Mouse (Mus musculus): ENCODE measurements around the gene Xpo6. TPM values are rescaled to one million over a fixed set of nuclear protein-coding genes. Genes with fewer than 3 reads are reported as not detected.

Xpo6 gene
- total and polyA plus RNA-seq, 2 experiments from 2014 or later, result 14.2 to 78.8 TPM

GRCm38 (mm10) chr7:126232345-126233071 is 32.2 kb upstream of the Xpo6 start:
- ATAC-seq (ENCODE audit: insufficient read depth, low read depth), result no peak
- Histone ChIP-seq H3K27me3 (ENCODE audit: control insufficient read depth, insufficient read depth, low read length) (no peaks in the 10 kb centered on the region), H3K9me3 (replicated peaks; ENCODE audit: control insufficient read depth, low read length) (no peaks in the 10 kb centered on the region), H3K4me3 (ENCODE audit: low read depth, low read length) (no peak overlapping the region), H3K36me3 (replicated peaks; ENCODE audit: control insufficient read depth, insufficient read depth, low read length) (no peaks in the 10 kb centered on the region), H3K9ac (replicated peaks; ENCODE audit: low read depth, low read length) (no peak overlapping the region), H3K27ac (ENCODE audit: low read depth) (no peak overlapping the region), H3K4me1 (ENCODE audit: control insufficient read depth, insufficient read depth) (peaks cover 8% of the 10 kb centered on the region; the same call in 1 of the 2 replicates), H3K4me2 (ENCODE audit: low read depth, low read length) (no peak overlapping the region)
- 57% methylated on average over 7 of the region's 8 CpGs for WGBS
- DNase-seq (ENCODE audit: low spot score), result no peak
- TF ChIP-seq EP300 (IDR thresholded peaks at IDR 0.05; ENCODE audit: low read depth) (no peak), CTCF (IDR thresholded peaks at IDR 0.05; ENCODE audit: low read depth) (no peak)

GRCm38 (mm10) chr7:126230357-126231148 is 30.3 kb upstream of the Xpo6 start:
- Histone ChIP-seq H3K27ac (ENCODE audit: low read depth) (no peak overlapping the region), H3K27me3 (ENCODE audit: control insufficient read depth, insufficient read depth, low read length) (no peaks in the 10 kb centered on the region), H3K4me1 (ENCODE audit: control insufficient read depth, insufficient read depth) (no peaks in the 10 kb centered on the region), H3K4me2 (ENCODE audit: low read depth, low read length) (no peak overlapping the region), H3K9me3 (replicated peaks; ENCODE audit: control insufficient read depth, low read length) (no peaks in the 10 kb centered on the region), H3K36me3 (replicated peaks; ENCODE audit: control insufficient read depth, insufficient read depth, low read length) (no peaks in the 10 kb centered on the region), H3K9ac (replicated peaks; ENCODE audit: low read depth, low read length) (no peak overlapping the region), H3K4me3 (ENCODE audit: low read depth, low read length) (no peak overlapping the region)
- DNase-seq (ENCODE audit: low spot score), result no peak
- 52% methylated on average over 8 of the region's 8 CpGs for WGBS
- no peak for ATAC-seq (ENCODE audit: insufficient read depth, low read depth)
- no peak for TF ChIP-seq CTCF (IDR thresholded peaks at IDR 0.05; ENCODE audit: low read depth)
- no peak for TF ChIP-seq EP300 (IDR thresholded peaks at IDR 0.05; ENCODE audit: low read depth)

GRCm38 (mm10) chr7:126226136-126226535 is 25.8 kb upstream of the Xpo6 start:
- Histone ChIP-seq H3K4me1 (ENCODE audit: control insufficient read depth, insufficient read depth) (no peaks in the 10 kb centered on the region), H3K9me3 (replicated peaks; ENCODE audit: control insufficient read depth, low read length) (no peaks in the 10 kb centered on the region), H3K27me3 (ENCODE audit: control insufficient read depth, insufficient read depth, low read length) (no peaks in the 10 kb centered on the region), H3K27ac (ENCODE audit: low read depth) (no peak overlapping the region), H3K36me3 (replicated peaks; ENCODE audit: control insufficient read depth, insufficient read depth, low read length) (no peaks in the 10 kb centered on the region), H3K4me2 (ENCODE audit: low read depth, low read length) (no peak overlapping the region), H3K9ac (replicated peaks; ENCODE audit: low read depth, low read length) (no peak overlapping the region), H3K4me3 (ENCODE audit: low read depth, low read length) (no peak overlapping the region)
- ATAC-seq (ENCODE audit: insufficient read depth, low read depth) (no peak), DNase-seq (ENCODE audit: low spot score) (no peak)
- WGBS, result 36% methylated on average over 5 of the region's 5 CpGs
- no peak for TF ChIP-seq CTCF (IDR thresholded peaks at IDR 0.05; ENCODE audit: low read depth)
- no peak for TF ChIP-seq EP300 (IDR thresholded peaks at IDR 0.05; ENCODE audit: low read depth)

GRCm38 (mm10) chr7:126222753-126223152 is 22.5 kb upstream of the Xpo6 start:
- no peak overlapping the region for H3K4me2 ChIP-seq (ENCODE audit: low read depth, low read length)
- no peaks in the 10 kb centered on the region for H3K36me3 ChIP-seq (replicated peaks; ENCODE audit: control insufficient read depth, insufficient read depth, low read length)
- no peak for ATAC-seq (ENCODE audit: insufficient read depth, low read depth)
- 55% methylated on average over 3 of the region's 3 CpGs for WGBS
- peaks cover 11% of the 10 kb centered on the region; the same call in 1 of the 2 replicates for H3K4me1 ChIP-seq (ENCODE audit: control insufficient read depth, insufficient read depth)
- H3K9me3 ChIP-seq (replicated peaks; ENCODE audit: control insufficient read depth, low read length), result no peaks in the 10 kb centered on the region
- no peak for DNase-seq (ENCODE audit: low spot score)
- H3K9ac ChIP-seq (replicated peaks; ENCODE audit: low read depth, low read length), result no peak overlapping the region
- H3K4me3 ChIP-seq (ENCODE audit: low read depth, low read length), result no peak overlapping the region
- no peaks in the 10 kb centered on the region for H3K27me3 ChIP-seq (ENCODE audit: control insufficient read depth, insufficient read depth, low read length)
- TF ChIP-seq CTCF (IDR thresholded peaks at IDR 0.05; ENCODE audit: low read depth), result no peak
- TF ChIP-seq EP300 (IDR thresholded peaks at IDR 0.05; ENCODE audit: low read depth), result no peak
- H3K27ac ChIP-seq (ENCODE audit: low read depth), result no peak overlapping the region

GRCm38 (mm10) chr7:126220611-126221010 is 20.3 kb upstream of the Xpo6 start:
- TF ChIP-seq EP300 (IDR thresholded peaks at IDR 0.05; ENCODE audit: low read depth) (no peak), CTCF (IDR thresholded peaks at IDR 0.05; ENCODE audit: low read depth) (no peak)
- H3K9ac ChIP-seq (replicated peaks; ENCODE audit: low read depth, low read length), result no peak overlapping the region
- ATAC-seq (ENCODE audit: insufficient read depth, low read depth) (no peak), DNase-seq (ENCODE audit: low spot score) (no peak)
- no peaks in the 10 kb centered on the region for H3K9me3 ChIP-seq (replicated peaks; ENCODE audit: control insufficient read depth, low read length)
- no peaks in the 10 kb centered on the region for H3K27me3 ChIP-seq (ENCODE audit: control insufficient read depth, insufficient read depth, low read length)
- WGBS, result 50% methylated on average over 1 of the region's 1 CpGs
- no peak overlapping the region for H3K4me2 ChIP-seq (ENCODE audit: low read depth, low read length)
- H3K36me3 ChIP-seq (replicated peaks; ENCODE audit: control insufficient read depth, insufficient read depth, low read length), result no peaks in the 10 kb centered on the region
- H3K4me3 ChIP-seq (ENCODE audit: low read depth, low read length), result no peak overlapping the region
- peaks cover 15% of the 10 kb centered on the region for H3K4me1 ChIP-seq (ENCODE audit: control insufficient read depth, insufficient read depth)
- H3K27ac ChIP-seq (ENCODE audit: low read depth), result no peak overlapping the region
